Comparison of ENCODE assay signal across 22 mouse cellular contexts in the genomic region with DNA sequence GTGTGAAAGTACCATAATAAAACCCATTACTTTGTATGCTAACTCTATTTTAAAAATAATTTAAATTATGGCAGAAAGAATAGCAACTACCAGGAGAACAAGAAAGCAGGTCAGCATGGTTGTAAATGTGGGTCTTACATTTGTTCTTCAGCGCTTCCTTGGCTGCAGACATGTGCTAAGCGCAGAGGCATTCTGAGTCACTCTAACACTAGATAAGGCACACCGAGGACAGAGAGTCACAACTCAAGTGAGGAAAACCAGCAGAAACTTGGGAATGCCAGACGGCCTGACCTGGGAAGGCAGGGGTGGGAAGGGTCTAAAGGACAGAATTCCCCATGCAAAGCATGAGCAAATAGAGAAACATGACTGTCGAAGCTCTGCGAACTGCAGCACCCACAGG.
A peak's percentile ranks its signal among the peaks of the same experiment; 100 is the strongest.
DNase-seq lines count a peak whose midpoint lies in the region; ATAC-seq and TF ChIP-seq lines count a peak whose summit lies in the region.
"Had no signal": no experiment of that assay in that cellular context is flagged by ENCODE, and none has a peak within 500 bp of the region (broad histone marks: within the 10 kb centered on the region; RNA-seq: fewer than 3 reads in every experiment).

No protein-coding gene starts in this region.

- no peak overlapping the region for H3ac ChIP-seq in C2C12 (ENCODE audit: control insufficient read depth, insufficient read length, low read depth)

- WGBS in embryonic facial prominence, embryonic 10.5 days = 71% methylated on average over 6 of the region's 6 CpGs
- WGBS in heart, embryonic 15.5 days = 41% methylated on average over 6 of the region's 6 CpGs
- 58% methylated on average over 6 of the region's 6 CpGs for WGBS in stomach, postnatal 0 days

- H3K9ac ChIP-seq in heart, embryonic 15.5 days = no peak overlapping the region
- H3K9ac ChIP-seq in stomach, postnatal 0 days (ENCODE audit: low read length) = no peak overlapping the region
- H3K9ac ChIP-seq: hindbrain, embryonic 13.5 days; limb, embryonic 13.5 days; liver, embryonic 13.5 days; midbrain, embryonic 12.5 days; neural tube, embryonic 12.5 days had no signal

- peak overlapping the region; percentile 41; the same call in 1 of the 2 replicates for H3K27ac ChIP-seq in embryonic facial prominence, embryonic 10.5 days (replicated peaks)
- H3K27ac ChIP-seq in heart, embryonic 15.5 days = 0 out of 2 replicates have a peak overlapping the region, but pooled peaks have one; percentile 20
- no peak overlapping the region for H3K27ac ChIP-seq in stomach, postnatal 0 days (replicated peaks)
- H3K27ac ChIP-seq: hindbrain, embryonic 13.5 days; limb, embryonic 13.5 days; liver, embryonic 13.5 days; macrophage; midbrain, embryonic 12.5 days; neural tube, embryonic 12.5 days had no signal

- H3K79me3 ChIP-seq in C2C12 (ENCODE audit: low read depth) = no peaks in the 10 kb centered on the region

- TF ChIP-seq EP300 in stomach, postnatal 0 days (optimal IDR thresholded peaks at IDR 0.05) = no peak

- no peaks in the 10 kb centered on the region for H3K9me3 ChIP-seq in embryonic facial prominence, embryonic 10.5 days
- H3K9me3 ChIP-seq in heart, embryonic 15.5 days (replicated peaks) = no peaks in the 10 kb centered on the region
- no peaks in the 10 kb centered on the region for H3K9me3 ChIP-seq in stomach, postnatal 0 days (ENCODE audit: control insufficient read depth, low read length)
- H3K9me3 ChIP-seq: hindbrain, embryonic 13.5 days; limb, embryonic 13.5 days; liver, embryonic 13.5 days; midbrain, embryonic 12.5 days; neural tube, embryonic 12.5 days had no signal

- no peaks in the 10 kb centered on the region for H3K79me2 ChIP-seq in C2C12 (ENCODE audit: control insufficient read depth, insufficient read depth)

- ATAC-seq in heart, embryonic 15.5 days (replicated peaks; ENCODE audit: insufficient number of reproducible peaks, insufficient read depth, low FRiP score, low read depth) = no peak
- no peak for ATAC-seq in stomach, postnatal 0 days (ENCODE audit: low FRiP score, low TSS enrichment)
- ATAC-seq: activated CD4-positive, CD25-positive, alpha-beta regulatory T cell, adult 4 months; inflammation-experienced regulatory T-cells, adult 6 months had no signal

- intact Hi-C loops in heart, postnatal 25 days (cut with DNase I) = no loop called here

- DNase-seq in heart, adult 11 months = peak; percentile 66
- DNase-seq in heart, postnatal 25 days (ENCODE audit: low spot score) = no peak
- no peak for DNase-seq in embryonic facial prominence, embryonic 10.5 days (ENCODE audit: low spot score)
- DNase-seq in layer of hippocampus, adult 18-20 months (ENCODE audit: low spot score in 2 of 2) = no peak
- no peak for DNase-seq in stomach, postnatal 0 days (ENCODE audit: low spot score)
- no peak for DNase-seq in ovary, postnatal 14 days (ENCODE audit: low spot score)
- DNase-seq: cerebellum, postnatal 10 days; embryo, embryonic 11 days; gastrocnemius, postnatal 10 days; liver, embryonic 13.5 days; right cerebral cortex, postnatal 14 days; thymus, adult 18-20 months; thymus, postnatal 4 days had no signal

- no peaks in the 10 kb centered on the region for H3K27me3 ChIP-seq in C2C12 (ENCODE audit: control insufficient read depth, insufficient read depth, insufficient read length)
- no peaks in the 10 kb centered on the region for H3K27me3 ChIP-seq in embryonic facial prominence, embryonic 10.5 days (replicated peaks; ENCODE audit: low read depth, poor library complexity, severe bottlenecking)
- H3K27me3 ChIP-seq in heart, embryonic 15.5 days = no peaks in the 10 kb centered on the region
- no peaks in the 10 kb centered on the region for H3K27me3 ChIP-seq in stomach, postnatal 0 days (ENCODE audit: control insufficient read depth, insufficient read depth, low read length)
- H3K27me3 ChIP-seq: hindbrain, embryonic 13.5 days; liver, embryonic 13.5 days; midbrain, embryonic 12.5 days; neural tube, embryonic 12.5 days had no signal

- no peaks in the 10 kb centered on the region for H3K36me3 ChIP-seq in C2C12 (ENCODE audit: control insufficient read depth, insufficient read depth)
- no peaks in the 10 kb centered on the region for H3K36me3 ChIP-seq in embryonic facial prominence, embryonic 10.5 days (replicated peaks)
- no peaks in the 10 kb centered on the region for H3K36me3 ChIP-seq in heart, embryonic 15.5 days
- no peaks in the 10 kb centered on the region for H3K36me3 ChIP-seq in stomach, postnatal 0 days (ENCODE audit: control insufficient read depth, insufficient read depth, low read length)
- H3K36me3 ChIP-seq: hindbrain, embryonic 13.5 days; limb, embryonic 13.5 days; liver, embryonic 13.5 days; midbrain, embryonic 12.5 days; neural tube, embryonic 12.5 days had no signal

- peaks cover 57% of the 10 kb centered on the region for H3K4me1 ChIP-seq in embryonic facial prominence, embryonic 10.5 days
- H3K4me1 ChIP-seq in heart, embryonic 15.5 days (replicated peaks) = peaks cover 15% of the 10 kb centered on the region
- no peaks in the 10 kb centered on the region for H3K4me1 ChIP-seq in stomach, postnatal 0 days (replicated peaks; ENCODE audit: control insufficient read depth, insufficient read depth)

- 0 out of 2 replicates have a peak overlapping the region, but pooled peaks have one; percentile 1 for H3K4me2 ChIP-seq in heart, embryonic 15.5 days
- H3K4me2 ChIP-seq in stomach, postnatal 0 days (replicated peaks; ENCODE audit: low read depth) = no peak overlapping the region
- H3K4me2 ChIP-seq: hindbrain, embryonic 13.5 days; limb, embryonic 13.5 days; liver, embryonic 13.5 days; midbrain, embryonic 12.5 days; neural tube, embryonic 12.5 days had no signal

- no peak for TF ChIP-seq CTCF in C2C12 (IDR thresholded peaks at IDR 0.05; ENCODE audit: control insufficient read depth, insufficient read depth, insufficient read length)
- TF ChIP-seq CTCF in stomach, postnatal 0 days (IDR thresholded peaks at IDR 0.05; ENCODE audit: low read depth) = no peak

- H3K4me3 ChIP-seq in C2C12 (ENCODE audit: insufficient read depth, poor library complexity, severe bottlenecking) = no peak overlapping the region
- no peak overlapping the region for H3K4me3 ChIP-seq in embryonic facial prominence, embryonic 10.5 days
- H3K4me3 ChIP-seq in heart, embryonic 15.5 days = no peak overlapping the region
- H3K4me3 ChIP-seq in stomach, postnatal 0 days (ENCODE audit: low read depth, low read length) = no peak overlapping the region
- H3K4me3 ChIP-seq: hindbrain, embryonic 13.5 days; limb, embryonic 13.5 days; liver, embryonic 13.5 days; midbrain, embryonic 12.5 days; neural tube, embryonic 12.5 days had no signal

TF ChIP-seq in C2C12, 6 proteins besides CTCF, POLR2A, EP300 and RAD21:
- TF ChIP-seq USF1 (IDR thresholded peaks at IDR 0.05; ENCODE audit: low read depth) = no peak
- peak; percentile 28 for TF ChIP-seq MAX (IDR thresholded peaks at IDR 0.05)
